Mouse (Mus musculus): ENCODE results near the gene Fras1.

Gene Fras1

GRCm38 (mm10) chr5:96405139-96405842 is 31.5 kb downstream of the Fras1 start:
- DNase-seq (ENCODE audit: low read depth) = no peak

GRCm38 (mm10) chr5:96408291-96408690 is 34.5 kb downstream of the Fras1 start:
- DNase-seq (ENCODE audit: low read depth) = no peak

- DNase-seq (ENCODE audit: low read depth) = no peak
Measured at GRCm38 (mm10) chr5:96412754-96413394, 39.1 kb downstream of the Fras1 start.

- DNase-seq (ENCODE audit: low read depth) = no peak
Measured at GRCm38 (mm10) chr5:96417121-96417520, 43.4 kb downstream of the Fras1 start.

- no peak for DNase-seq (ENCODE audit: low read depth)
Measured at GRCm38 (mm10) chr5:96421550-96421949, 47.8 kb downstream of the Fras1 start.

- no peak for DNase-seq (ENCODE audit: low read depth)
Measured at GRCm38 (mm10) chr5:96422716-96423115, 49.0 kb downstream of the Fras1 start.

GRCm38 (mm10) chr5:96425391-96425790 is 51.6 kb downstream of the Fras1 start:
- DNase-seq (ENCODE audit: low read depth) = no peak

GRCm38 (mm10) chr5:96429532-96430141 is 55.9 kb downstream of the Fras1 start:
- DNase-seq (ENCODE audit: low read depth) = no peak

- DNase-seq (ENCODE audit: low read depth) = no peak
Measured at GRCm38 (mm10) chr5:96437870-96438269, 64.1 kb downstream of the Fras1 start.

GRCm38 (mm10) chr5:96439811-96440210 is 66.1 kb downstream of the Fras1 start:
- no peak for DNase-seq (ENCODE audit: low read depth)

GRCm38 (mm10) chr5:96447460-96447859 is 73.7 kb downstream of the Fras1 start:
- DNase-seq (ENCODE audit: low read depth) = no peak

GRCm38 (mm10) chr5:96452027-96452426 is 78.3 kb downstream of the Fras1 start:
- DNase-seq (ENCODE audit: low read depth) = no peak

- no peak for DNase-seq (ENCODE audit: low read depth)
Measured at GRCm38 (mm10) chr5:96453386-96453785, 79.6 kb downstream of the Fras1 start.

GRCm38 (mm10) chr5:96454422-96454821 is 80.7 kb downstream of the Fras1 start:
- no peak for DNase-seq (ENCODE audit: low read depth)

GRCm38 (mm10) chr5:96455241-96455640 is 81.5 kb downstream of the Fras1 start:
- DNase-seq (ENCODE audit: low read depth) = no peak

- DNase-seq (ENCODE audit: low read depth) = no peak
Measured at GRCm38 (mm10) chr5:96457436-96457958, 83.7 kb downstream of the Fras1 start.

GRCm38 (mm10) chr5:96459605-96460004 is 85.8 kb downstream of the Fras1 start:
- DNase-seq (ENCODE audit: low read depth) = no peak

- DNase-seq (ENCODE audit: low read depth) = no peak
Measured at GRCm38 (mm10) chr5:96462197-96462596, 88.4 kb downstream of the Fras1 start.

- DNase-seq (ENCODE audit: low read depth) = no peak
Measured at GRCm38 (mm10) chr5:96466461-96466860, 92.7 kb downstream of the Fras1 start.

- no peak for DNase-seq (ENCODE audit: low read depth)
Measured at GRCm38 (mm10) chr5:96471995-96472394, 98.2 kb downstream of the Fras1 start.

- no peak for DNase-seq (ENCODE audit: low read depth)
Measured at GRCm38 (mm10) chr5:96475488-96475887, 101.7 kb downstream of the Fras1 start.

GRCm38 (mm10) chr5:96479003-96479402 is 105.2 kb downstream of the Fras1 start:
- DNase-seq (ENCODE audit: low read depth) = no peak

- no peak for DNase-seq (ENCODE audit: low read depth)
Measured at GRCm38 (mm10) chr5:96481159-96481558, 107.4 kb downstream of the Fras1 start.

Measured in naive thymus-derived CD4-positive, alpha-beta T cell, adult 2 months (primary cell).